Mouse (Mus musculus) CH12.LX (cell line): ENCODE data around the gene Rrp1. TPM values are rescaled to one million over a fixed set of nuclear protein-coding genes. Genes with fewer than 3 reads are reported as not detected.

Source experiments
- DNase-seq: peaks from one replicate; pipeline ENCODE4 v3.0.0-alpha.2; 2013; ENCODE audit errors: extremely low read depth
- H3K27ac ChIP-seq: 2 replicates; pipeline ENCODE4 v1.5.1; 2012; ENCODE audit warnings: low read depth, mild to moderate bottlenecking, control low read depth, moderate library complexity; ENCODE audit not compliant: insufficient read depth
- H3K27me3 ChIP-seq: replicated peaks from 2 replicates; pipeline ENCODE3; 2012; ENCODE audit warnings: inconsistent platforms
- H3K36me3 ChIP-seq, 2 experiments: replicated peaks in 1 of 2; 2 replicates each; pipeline versions ENCODE3 to v1.6.1; 2012; ENCODE audit warnings: inconsistent platforms in 1 of 2, low read length in 1 of 2, mild to moderate bottlenecking in 1 of 2, mixed read lengths in 1 of 2, moderate library complexity in 1 of 2; ENCODE audit not compliant: control insufficient read depth in 1 of 2, insufficient read depth in 1 of 2
- H3K4me1 ChIP-seq, 2 experiments: 2 replicates each; pipeline ENCODE4 v1.6.1; 2012; ENCODE audit warnings: inconsistent platforms in 1 of 2, moderate library complexity in 1 of 2; ENCODE audit not compliant: insufficient read depth in 2 of 2, control insufficient read depth in 1 of 2
- H3K4me2 ChIP-seq: 2 replicates; pipeline ENCODE4 v1.6.1; 2012; ENCODE audit warnings: low read depth, mild to moderate bottlenecking, control low read depth; ENCODE audit not compliant: poor library complexity, insufficient read depth, severe bottlenecking
- H3K4me3 ChIP-seq, 3 experiments: fragments of 150-350 bp in 1 of 3; sonication (generic) in 1 of 3; replicated peaks in 1 of 3; 2 replicates each; pipeline versions ENCODE3 to v1.5.1; 2011 to 2012; ENCODE audit warnings: low read depth in 2 of 3, low read length in 2 of 3, mild to moderate bottlenecking in 2 of 3, moderate library complexity in 2 of 3, control low read depth in 1 of 3, improper control_type of control experiment in 1 of 3, inconsistent platforms in 1 of 3, mixed read lengths in 1 of 3; ENCODE audit not compliant: poor library complexity in 1 of 3
- H3K79me2 ChIP-seq: replicated peaks from 2 replicates; pipeline ENCODE4 v1.6.1; 2012; ENCODE audit warnings: mild to moderate bottlenecking, moderate library complexity; ENCODE audit not compliant: control insufficient read depth, poor library complexity, insufficient read depth, severe bottlenecking; ENCODE audit errors: extremely low read depth
- H3K9ac ChIP-seq: 2 replicates; pipeline ENCODE4 v1.6.1; 2012; ENCODE audit warnings: low read depth, mild to moderate bottlenecking, control low read depth, moderate library complexity; ENCODE audit not compliant: insufficient read depth
- H3K9me3 ChIP-seq: replicated peaks from 2 replicates; pipeline ENCODE3; 2012; ENCODE audit warnings: low read length, inconsistent platforms, mixed read lengths
- CHD2 ChIP-seq: IDR thresholded peaks from 2 replicates; pipeline ENCODE4 v1.6.1; 2011; ENCODE audit warnings: low read length, improper control_type of control experiment
- GABPA ChIP-seq: IDR thresholded peaks from 2 replicates; pipeline ENCODE4 v1.6.1; 2012; ENCODE audit warnings: low read depth, low read length, improper control_type of control experiment, inconsistent platforms; ENCODE audit not compliant: insufficient replicate concordance
- JUND ChIP-seq: conservative IDR thresholded peaks from 2 replicates; pipeline ENCODE4 v1.6.1; 2011; ENCODE audit warnings: low read depth, low read length, improper control_type of control experiment
- KAT2A ChIP-seq: IDR thresholded peaks from 2 replicates; pipeline ENCODE4 v1.6.1; 2012; ENCODE audit warnings: low read length, improper control_type of control experiment, inconsistent platforms; ENCODE audit not compliant: insufficient replicate concordance
- MAX ChIP-seq: IDR thresholded peaks from 2 replicates; pipeline ENCODE4 v1.6.1; 2011; ENCODE audit warnings: low read length, improper control_type of control experiment
- MAZ ChIP-seq: IDR thresholded peaks from 2 replicates; pipeline ENCODE4 v1.6.1; 2012; ENCODE audit warnings: low read depth, mild to moderate bottlenecking, inconsistent platforms, low read length, improper control_type of control experiment, moderate library complexity
- MYC ChIP-seq: IDR thresholded peaks from 2 replicates; pipeline ENCODE4 v1.6.1; 2011; ENCODE audit warnings: low read depth, mild to moderate bottlenecking, improper control_type of control experiment, low read length
- NRF1 ChIP-seq: IDR thresholded peaks from 2 replicates; pipeline ENCODE4 v1.6.1; 2014; ENCODE audit warnings: low read depth, mild to moderate bottlenecking, inconsistent platforms, low read length, improper control_type of control experiment, moderate library complexity
- PAX5 ChIP-seq: IDR thresholded peaks from 2 replicates; pipeline ENCODE4 v1.6.1; 2012; ENCODE audit warnings: low read length, inconsistent platforms, mixed read lengths
- POLR2A ChIP-seq: IDR thresholded peaks from 2 replicates; pipeline ENCODE4 v1.6.1; 2011; ENCODE audit warnings: low read depth, mild to moderate bottlenecking, improper control_type of control experiment, low read length
- POLR2AphosphoS2 ChIP-seq: IDR thresholded peaks from 2 replicates; pipeline ENCODE4 v1.6.1; 2011; ENCODE audit warnings: low read depth, low read length, improper control_type of control experiment
- RAD21 ChIP-seq: IDR thresholded peaks from 2 replicates; pipeline ENCODE4 v1.6.1; 2011; ENCODE audit warnings: low read depth, mild to moderate bottlenecking, low read length, improper control_type of control experiment, moderate library complexity
- SMC3 ChIP-seq: IDR thresholded peaks from 2 replicates; pipeline ENCODE4 v1.6.1; 2011; ENCODE audit warnings: low read depth, low read length, improper control_type of control experiment
- TBP ChIP-seq: conservative IDR thresholded peaks from 2 replicates; pipeline ENCODE4 v1.6.1; 2011; ENCODE audit warnings: low read depth, low read length, improper control_type of control experiment
- TCF12 ChIP-seq: IDR thresholded peaks from 2 replicates; pipeline ENCODE4 v1.6.1; 2014; ENCODE audit warnings: low read depth, mild to moderate bottlenecking, inconsistent platforms, low read length, improper control_type of control experiment
- USF1 ChIP-seq: IDR thresholded peaks from 2 replicates; pipeline ENCODE4 v1.6.1; 2014; ENCODE audit warnings: low read depth, mild to moderate bottlenecking, inconsistent platforms, low read length, improper control_type of control experiment
- USF2 ChIP-seq: conservative IDR thresholded peaks from 2 replicates; pipeline ENCODE4 v1.6.1; 2011; ENCODE audit warnings: low read depth, low read length, improper control_type of control experiment
- ZKSCAN1 ChIP-seq: IDR thresholded peaks from 2 replicates; pipeline ENCODE4 v1.6.1; 2012; ENCODE audit warnings: low read depth, inconsistent platforms, low read length, improper control_type of control experiment, borderline replicate concordance
- ZNF384 ChIP-seq: IDR thresholded peaks from 2 replicates; pipeline ENCODE4 v1.6.1; 2012; ENCODE audit warnings: low read depth, low read length, improper control_type of control experiment, inconsistent platforms
- dilution Hi-C: fragments of 300-500 bp; cut with MboI; formaldehyde crosslinking; loops from 2 replicates; pipeline ENCODE4 v1.14.3; 2020; ENCODE audit warnings: low sequenced_read_pairs; ENCODE audit not compliant: extremely low pct_unique_long_range_greater_than_20kb, extremely low pct_ligation_motif_present
- in situ Hi-C: fragments of 300-500 bp; cut with MboI; formaldehyde crosslinking; loops from 3 replicates; pipeline ENCODE4 v1.14.3; 2019; ENCODE audit warnings: low sequenced_read_pairs, low pct_ligation_motif_present, low pct_unique_long_range_greater_than_20kb, mixed read lengths
- polyA plus RNA-seq: library from polyadenylated mRNA; unstranded; fragments of >175 nt; gene quantifications from 2 replicates; pipeline ENCODE4 v1.2.1, GENCODE M21; 2012; ENCODE audit warnings: low read depth; ENCODE audit not compliant: insufficient read length
- total RNA-seq, 2 experiments: library from RNA; depleted of rRNA; stranded (reverse); fragments of 300-350 nt in 1 of 2; fragments of >200 nt in 1 of 2; gene quantifications; 2 replicates each; pipeline ENCODE4 v1.2.3; 2012 to 2014

Gene Rrp1
- total and polyA plus RNA-seq, 3 experiments = 138 to 327 (median 189) TPM

DNA sequence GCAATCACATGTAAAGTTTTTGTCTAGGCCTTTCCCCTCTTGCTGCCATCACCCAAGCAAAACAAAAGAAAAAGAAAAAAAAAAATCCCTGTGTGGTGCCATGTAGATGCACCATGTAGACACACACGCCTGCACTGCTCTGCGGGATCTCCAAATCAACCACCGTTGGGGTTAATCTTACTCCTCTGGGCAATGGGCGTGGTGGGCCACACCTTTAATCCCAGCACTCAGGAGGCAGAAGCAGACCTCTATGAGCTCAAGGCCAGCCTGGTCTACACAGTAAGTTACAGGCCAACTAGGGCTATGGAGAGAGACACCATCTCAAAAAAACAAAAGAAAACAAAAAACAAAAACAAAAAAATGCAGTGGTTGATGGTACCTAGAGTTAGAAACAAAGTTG is 5.7 kb downstream of the Rrp1 start:
- DNase-seq = no peak
- Histone ChIP-seq H3K27ac (no peak overlapping the region), H3K4me1 (peaks cover 4 to 48% of the 10 kb centered on the region in 2 experiments), H3K9me3 (no peaks in the 10 kb centered on the region), H3K4me2 (no peak overlapping the region), H3K79me2 (peaks cover 32% of the 10 kb centered on the region), H3K27me3 (no peaks in the 10 kb centered on the region), H3K9ac (no peak overlapping the region), H3K36me3 (peaks cover 83 to 89% of the 10 kb centered on the region in 2 experiments), H3K4me3 (no peak overlapping the region)
- in situ Hi-C loops (no loop called here), dilution Hi-C loops (no loop called here)
- TF ChIP-seq KAT2A (no peak), SMC3 (no peak)

DNA sequence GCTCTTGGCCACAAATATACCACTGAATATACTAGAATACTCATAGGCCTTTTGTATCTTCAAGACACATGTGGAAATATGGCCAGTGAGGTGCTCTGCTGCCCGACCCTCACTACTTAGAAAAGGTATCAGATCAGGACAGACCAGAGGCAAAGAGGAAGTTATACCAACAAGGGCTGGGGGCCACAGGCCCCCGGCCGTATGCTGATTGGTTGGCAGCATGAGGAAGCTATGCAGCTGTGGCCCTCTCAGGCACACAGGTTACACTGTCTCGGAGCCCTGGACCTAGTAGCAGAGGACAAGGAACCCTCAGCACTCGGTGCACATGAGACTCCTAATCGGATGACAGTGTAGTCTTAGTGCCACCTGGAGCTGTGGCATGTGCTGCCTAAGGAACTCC is 6.7 kb downstream of the Rrp1 start:
- no peaks in the 10 kb centered on the region for H3K27me3 ChIP-seq
- TF ChIP-seq TBP (no peak), TCF12 (no peak), USF1 (no peak), RAD21 (no peak), JUND (no peak), MYC (no peak), MAX (no peak), CHD2 (no peak)
- H3K9ac ChIP-seq = no peak overlapping the region
- no peak for DNase-seq
- H3K4me3 ChIP-seq = no peak overlapping the region
- in situ Hi-C loops = no loop called here
- no peak overlapping the region for H3K27ac ChIP-seq
- peaks cover under 1 to 48% of the 10 kb centered on the region in 2 experiments for H3K4me1 ChIP-seq
- no peak overlapping the region for H3K4me2 ChIP-seq
- dilution Hi-C loops = no loop called here
- no peaks in the 10 kb centered on the region for H3K9me3 ChIP-seq
- peaks cover 22% of the 10 kb centered on the region for H3K79me2 ChIP-seq
- peaks cover 92 to 96% of the 10 kb centered on the region in 2 experiments for H3K36me3 ChIP-seq

DNA sequence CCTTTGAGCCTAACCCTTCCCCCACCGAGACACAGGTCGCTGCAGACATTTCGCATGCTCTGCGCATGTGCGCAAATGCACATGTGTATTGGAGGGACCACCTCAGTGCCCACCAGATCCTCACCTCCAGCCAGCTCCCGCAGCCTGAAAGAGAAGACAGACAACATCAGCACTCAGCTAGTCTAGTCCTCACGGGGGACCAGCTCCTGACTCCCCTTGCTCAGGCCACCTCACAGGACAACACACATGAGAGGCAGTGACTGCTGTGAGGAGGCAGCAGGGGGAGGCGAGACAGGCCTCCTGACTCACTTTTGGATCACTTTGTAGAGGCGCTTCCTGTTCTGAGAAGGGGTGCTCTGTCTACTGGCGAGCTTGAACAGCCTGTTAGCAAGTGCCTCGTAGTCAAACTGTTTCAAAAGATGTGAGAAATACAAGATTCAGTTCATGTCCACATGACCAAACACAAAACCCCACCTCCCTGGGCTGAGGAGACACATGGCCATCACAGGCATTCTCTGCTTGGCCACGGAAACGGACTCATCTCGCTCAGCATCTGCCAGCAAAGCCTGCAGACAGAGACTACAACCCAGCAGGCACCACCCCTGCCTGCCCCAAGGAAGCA is 10.4 kb downstream of the Rrp1 start:
- H3K36me3 ChIP-seq = peaks cover 79 to 87% of the 10 kb centered on the region in 2 experiments
- DNase-seq = no peak
- no peak overlapping the region for H3K27ac ChIP-seq
- H3K4me1 ChIP-seq = peaks cover 7 to 50% of the 10 kb centered on the region in 2 experiments
- no peak overlapping the region for H3K9ac ChIP-seq
- no peak overlapping the region for H3K4me2 ChIP-seq
- no peaks in the 10 kb centered on the region for H3K27me3 ChIP-seq
- in situ Hi-C loops (no loop called here), dilution Hi-C loops (no loop called here)
- H3K79me2 ChIP-seq = no peaks in the 10 kb centered on the region
- no peak overlapping the region for H3K4me3 ChIP-seq
- peaks cover 3% of the 10 kb centered on the region for H3K9me3 ChIP-seq
- TF ChIP-seq TCF12 (no peak), KAT2A (no peak), USF2 (no peak), MAX (no peak), PAX5 (no peak), POLR2AphosphoS2 (no peak), GABPA (no peak), ZKSCAN1 (no peak), ZNF384 (no peak), POLR2A (no peak), MAZ (no peak), SMC3 (no peak), NRF1 (no peak)
